Mouse (Mus musculus) mesoderm, embryonic 11.5 days (tissue): Measurements from ENCODE around the gene Ccl6.
A peak's percentile ranks its signal among the peaks of the same experiment; 100 is the strongest.

Experiments used
- DNase-seq: peaks from one replicate; pipeline ENCODE4 v3.0.0-alpha.2; 2012; ENCODE audit warnings: low read depth, low spot score

The Ccl6 gene

DNA sequence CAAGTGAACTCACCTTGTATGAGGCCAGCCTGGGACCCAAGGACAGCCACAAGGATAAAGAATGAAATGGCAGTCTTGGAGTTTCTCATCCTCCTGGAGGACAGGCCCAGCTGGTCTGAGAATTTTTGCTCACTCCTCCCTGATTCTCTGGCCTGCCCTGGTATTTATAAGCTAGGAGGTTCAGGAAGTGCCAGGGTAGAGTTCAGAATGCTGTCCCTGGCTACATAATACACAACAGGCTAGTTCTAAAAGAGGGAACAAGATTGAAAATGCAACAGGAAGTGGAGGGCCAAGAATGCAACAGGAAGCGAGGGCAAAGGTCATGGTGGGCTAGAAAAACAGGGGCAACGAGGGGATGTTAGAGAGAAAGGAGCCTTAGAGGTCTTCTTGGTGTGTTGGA is at the start of gene Ccl6:
Ccl6 (minus strand) TSS at position 235 of the 400 bp plus-strand sequence.
- DNase-seq: no peak

DNA sequence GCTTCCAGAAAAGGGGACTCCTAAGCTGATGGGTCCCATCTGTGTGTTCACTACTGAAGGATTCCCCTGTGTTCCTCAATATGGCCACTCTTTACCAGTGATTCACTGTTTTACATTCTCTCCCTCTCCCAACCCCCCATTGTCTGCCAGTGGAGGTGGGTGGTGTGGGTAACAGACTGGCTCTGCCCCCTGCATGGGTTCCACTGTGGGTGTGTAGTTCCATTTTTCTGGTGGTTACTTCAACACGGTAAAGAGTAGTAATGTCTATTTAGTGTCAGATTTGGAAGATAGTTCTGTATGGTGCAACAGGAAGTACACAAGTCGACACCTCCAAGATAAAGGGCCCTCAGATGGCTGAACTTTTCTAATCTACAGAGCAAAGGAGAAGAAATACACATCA is 48.3 kb upstream of the Ccl6 start:
- DNase-seq: no peak

DNA sequence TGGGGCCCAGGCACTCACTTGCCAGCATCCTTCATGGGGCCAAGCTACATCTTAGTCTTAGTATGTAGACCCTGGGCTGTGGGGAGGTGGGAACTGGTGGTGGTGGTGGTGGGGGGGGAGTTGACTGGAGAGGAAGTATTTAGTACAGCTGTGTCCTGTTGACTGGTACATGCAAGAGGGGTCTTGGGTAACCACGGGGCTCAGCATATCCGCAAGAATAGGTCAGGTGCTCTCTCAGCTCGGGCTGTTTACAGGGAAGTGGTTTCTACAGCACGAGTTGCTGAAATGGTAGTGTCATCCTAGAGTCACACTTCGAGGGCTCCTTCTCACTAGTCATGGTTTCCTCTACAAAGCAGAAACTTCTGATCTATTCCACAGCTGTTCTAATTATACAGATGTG is 47.3 kb upstream of the Ccl6 start:
- no peak for DNase-seq

DNA sequence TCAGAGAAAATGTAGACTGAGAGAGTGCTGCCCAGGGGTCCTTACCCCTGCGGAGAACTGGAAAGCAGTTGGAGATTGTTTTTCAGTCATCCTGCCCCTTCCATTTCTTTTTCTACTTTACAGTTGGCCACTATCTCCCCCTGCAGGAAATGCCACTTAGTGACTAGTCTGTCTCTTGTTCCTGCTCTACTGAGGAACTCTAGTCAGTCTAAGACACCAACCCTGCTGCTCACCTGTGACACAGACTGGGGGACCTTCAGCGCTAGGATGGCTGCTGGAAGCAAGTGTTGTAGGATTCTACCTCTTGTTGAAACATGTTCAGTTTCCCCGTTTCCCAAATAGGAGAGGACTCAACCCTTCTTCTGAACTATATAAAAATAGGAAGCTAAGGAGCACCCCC is 46.6 kb upstream of the Ccl6 start:
- no peak for DNase-seq

DNA sequence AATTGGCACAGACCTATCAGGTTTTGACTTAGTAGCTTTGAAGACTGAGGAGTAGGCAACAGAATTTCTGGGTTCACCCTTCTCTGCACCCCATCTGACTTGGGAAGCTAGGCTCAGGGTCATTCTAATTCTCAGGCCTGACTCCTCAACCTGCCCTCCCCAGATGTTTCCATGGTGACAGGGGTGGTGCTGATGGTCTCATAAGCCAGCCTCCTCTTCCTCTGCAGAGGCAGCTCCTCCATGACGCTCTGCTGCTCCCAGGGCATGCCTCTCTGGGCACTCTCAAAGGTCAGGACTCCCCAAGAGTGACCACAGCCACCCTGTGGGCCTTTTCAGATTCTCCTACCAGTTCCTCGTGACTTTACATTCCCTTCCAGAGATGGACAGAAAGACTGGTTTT is 46.0 kb upstream of the Ccl6 start:
- no peak for DNase-seq

DNA sequence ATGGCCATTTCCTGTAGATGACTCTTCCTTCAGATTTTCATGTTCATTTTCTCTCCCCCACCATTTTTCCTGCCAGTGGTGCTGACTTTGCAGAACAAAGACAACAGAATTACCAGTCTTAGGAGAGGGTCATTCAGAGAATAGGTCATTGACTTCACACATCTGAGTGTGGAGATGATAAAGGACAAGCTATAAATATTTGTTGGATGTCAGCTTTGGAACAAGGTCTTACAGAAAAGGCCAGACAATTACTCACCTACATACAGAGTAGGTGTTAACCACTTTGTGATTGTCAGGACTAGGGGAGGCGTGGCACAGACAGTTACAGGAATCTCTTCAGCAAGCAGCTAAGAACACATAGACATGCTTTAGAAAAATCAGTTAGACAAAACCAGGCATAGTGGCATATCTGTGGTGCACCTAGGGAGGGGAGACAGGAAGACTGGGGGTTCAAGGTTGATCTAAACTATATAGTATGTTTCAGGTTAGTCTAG is 43.9 kb upstream of the Ccl6 start:
- DNase-seq: no peak

DNA sequence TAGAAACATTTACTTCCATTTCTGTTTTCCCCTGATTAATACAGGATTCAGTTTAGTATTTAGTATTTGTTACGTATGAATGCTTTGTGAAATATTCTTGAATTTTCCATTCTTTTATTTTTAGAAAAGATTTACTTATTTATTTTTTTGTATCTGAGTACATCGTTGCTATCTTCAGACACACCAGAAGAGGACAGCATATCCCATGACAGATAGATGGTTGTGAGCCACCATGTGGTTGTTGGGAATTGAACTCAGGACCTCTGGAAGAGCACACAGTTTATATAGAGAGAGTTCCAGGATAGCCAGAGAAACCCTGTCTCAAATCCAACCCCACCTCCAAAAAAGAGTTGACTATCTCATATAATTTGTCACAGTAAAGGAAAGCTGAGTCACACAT is 42.0 kb upstream of the Ccl6 start:
- no peak for DNase-seq

DNA sequence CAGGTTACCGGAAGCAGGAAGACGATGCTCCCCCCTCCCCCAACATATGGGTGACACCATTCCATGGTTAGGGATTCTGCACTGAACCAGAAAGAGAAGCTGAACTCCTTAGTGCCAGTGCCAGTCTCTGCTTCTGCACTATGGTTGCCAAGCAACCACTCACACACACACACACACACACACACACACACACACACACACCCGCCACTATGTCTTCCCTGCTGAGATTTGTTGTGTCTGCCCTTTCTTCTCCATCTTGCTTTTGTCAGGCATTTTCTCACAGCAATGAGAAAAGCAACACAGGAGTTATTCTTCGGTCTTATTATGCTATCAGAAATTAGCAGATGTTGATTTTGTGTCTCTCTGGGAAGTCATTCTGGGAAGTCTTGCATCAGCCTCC is 41.5 kb upstream of the Ccl6 start:
- peak; percentile 6 for DNase-seq

DNA sequence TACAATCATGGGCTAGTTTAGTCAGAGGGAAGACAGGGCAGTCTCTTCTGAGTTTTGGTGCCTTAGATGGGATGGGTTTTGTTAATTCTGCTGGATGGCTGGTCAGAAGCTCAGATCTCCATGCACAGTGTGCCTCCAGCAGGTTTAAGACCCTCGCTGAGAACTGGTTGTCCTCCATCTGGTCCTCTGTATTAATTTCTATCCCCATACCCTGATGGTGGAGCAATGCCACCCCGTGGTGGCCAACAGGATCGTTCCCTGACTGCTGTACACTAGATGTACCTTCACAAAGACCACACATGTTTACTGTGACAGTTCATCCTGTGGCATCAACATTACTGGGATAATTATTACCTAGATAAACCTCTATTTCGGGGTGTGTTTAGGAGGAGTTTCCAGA is 39.9 kb upstream of the Ccl6 start:
- DNase-seq: no peak

DNA sequence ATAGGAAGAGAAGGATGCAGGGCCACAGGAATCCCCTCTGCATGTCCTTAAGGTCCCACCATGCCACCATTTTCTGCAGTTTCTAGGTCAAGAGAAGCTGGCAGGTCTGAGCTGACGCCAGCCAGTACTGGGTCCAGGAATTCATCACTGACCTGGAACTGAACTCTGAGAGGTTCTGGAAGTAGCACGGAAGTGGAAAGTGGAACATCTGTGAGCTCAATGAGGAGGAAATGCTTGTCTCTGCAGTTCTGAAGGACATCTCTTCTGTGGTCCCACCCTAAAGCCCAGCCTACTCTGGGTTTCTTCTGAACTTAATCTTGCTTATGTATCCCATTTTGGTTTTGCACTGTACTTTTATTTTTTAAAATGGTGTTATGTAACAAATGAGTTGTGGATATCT is 38.2 kb upstream of the Ccl6 start:
- no peak for DNase-seq

DNA sequence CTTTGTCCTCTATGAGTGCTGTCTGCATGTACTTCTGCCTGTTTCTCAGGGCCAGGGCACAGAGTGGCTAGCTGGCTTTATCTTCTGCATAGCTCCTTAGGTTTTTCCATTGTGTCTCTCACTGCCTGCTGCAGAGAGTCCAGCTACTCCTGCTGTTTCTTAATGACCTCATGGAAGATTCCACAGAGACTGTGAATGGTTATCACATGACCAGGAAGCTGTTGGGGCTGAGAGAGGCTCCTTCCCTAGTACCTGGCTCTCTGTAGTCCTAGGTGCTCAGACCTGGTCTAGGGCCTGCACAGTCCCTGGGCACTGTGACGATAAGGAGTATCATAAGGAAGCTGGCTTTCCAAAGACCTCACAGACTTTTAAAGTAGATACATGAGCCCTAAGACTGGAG is 37.7 kb upstream of the Ccl6 start:
- no peak for DNase-seq

DNA sequence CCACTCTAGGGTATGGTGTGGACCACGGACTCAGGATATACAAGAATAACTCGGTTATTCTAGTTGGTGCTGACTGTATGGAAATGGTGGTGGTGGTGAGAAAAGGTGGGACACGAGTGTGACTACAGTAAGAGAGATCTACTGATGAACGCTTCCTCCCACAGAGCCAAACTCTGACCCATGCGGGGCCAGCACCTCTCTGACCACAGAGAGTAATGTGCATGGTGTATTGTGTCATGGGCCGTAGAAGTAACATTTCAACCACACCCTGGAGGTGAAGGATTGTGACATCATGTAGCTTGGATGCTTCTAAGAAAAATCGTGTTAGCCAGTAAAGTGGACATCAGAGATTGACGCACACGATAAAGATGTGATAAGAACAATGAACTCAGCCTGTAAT is 35.9 kb upstream of the Ccl6 start:
- no peak for DNase-seq

DNA sequence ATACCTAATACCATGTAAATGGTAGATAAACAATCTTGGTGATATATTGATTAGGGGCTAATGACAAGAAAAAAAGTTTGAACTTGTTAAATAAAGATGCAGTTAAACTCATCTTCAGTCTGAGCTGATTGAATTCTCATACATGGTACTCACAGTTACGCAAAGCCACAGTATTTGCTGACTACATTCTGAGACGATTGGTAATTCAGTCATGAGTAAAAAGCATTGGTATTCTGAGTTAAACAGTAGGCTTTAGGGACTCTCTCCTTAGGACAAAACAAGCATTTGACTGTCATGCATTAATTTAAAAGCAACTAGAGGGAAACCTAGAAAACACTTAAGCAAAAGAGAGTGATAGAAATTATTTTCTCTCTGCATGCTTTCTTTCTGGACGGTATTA is 30.7 kb upstream of the Ccl6 start:
- DNase-seq: no peak

DNA sequence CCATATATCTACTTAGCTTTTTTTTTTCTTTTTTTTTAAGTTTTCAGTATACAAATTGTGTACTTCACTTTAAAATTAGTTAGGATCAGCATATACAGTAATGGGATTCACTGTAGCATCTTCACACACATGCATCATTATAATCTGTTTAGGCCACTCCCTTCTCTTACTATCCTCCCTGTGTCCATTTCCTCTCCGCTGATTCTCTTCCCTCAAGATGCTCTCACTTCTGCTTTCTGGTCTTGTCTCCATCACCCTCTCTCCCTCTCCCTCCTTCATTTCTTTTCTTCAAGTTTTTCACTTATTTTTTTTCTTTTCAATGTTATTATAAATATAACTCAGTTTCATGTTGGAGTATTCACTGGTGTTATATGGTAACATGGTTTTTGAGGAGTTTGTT is 26.1 kb upstream of the Ccl6 start:
- no peak for DNase-seq

DNA sequence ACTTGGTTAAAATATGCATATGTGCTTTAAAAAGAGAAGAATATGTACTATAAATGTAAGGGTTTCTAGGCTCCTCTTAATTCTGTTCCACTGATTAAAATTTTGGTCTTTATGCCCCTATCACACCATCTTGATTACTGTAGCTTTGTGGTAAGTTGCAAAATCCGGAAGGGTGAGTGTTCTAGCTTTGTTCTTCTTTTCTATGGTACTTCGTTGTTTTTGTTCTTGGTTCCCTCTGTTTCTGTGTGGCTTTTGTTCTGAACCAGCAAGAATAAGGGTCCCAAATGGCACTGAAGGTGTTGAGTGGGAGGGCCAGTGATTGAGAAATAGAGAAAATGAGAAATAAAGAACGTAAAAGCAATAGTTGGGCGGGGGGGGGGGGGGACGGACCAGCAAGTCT is 25.4 kb upstream of the Ccl6 start:
- no peak for DNase-seq

DNA sequence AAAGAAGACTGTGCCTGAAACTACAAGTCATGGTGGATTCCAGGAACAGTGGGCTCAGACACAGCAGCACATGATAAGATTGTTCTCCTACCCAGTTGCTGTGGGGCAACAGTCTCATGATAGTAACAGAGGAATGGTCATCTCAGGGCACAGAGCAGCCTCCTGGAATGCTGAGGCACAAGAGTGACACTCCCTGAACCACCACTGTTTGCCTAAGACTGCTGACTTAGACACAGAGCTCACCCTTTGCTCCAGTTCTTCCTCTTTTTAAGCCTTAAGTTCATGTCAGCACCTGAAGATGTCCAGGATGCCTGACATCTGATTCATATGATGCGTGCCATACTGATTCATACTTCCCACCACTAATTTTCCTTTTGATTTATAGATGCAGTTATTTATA is 23.7 kb upstream of the Ccl6 start:
- no peak for DNase-seq

DNA sequence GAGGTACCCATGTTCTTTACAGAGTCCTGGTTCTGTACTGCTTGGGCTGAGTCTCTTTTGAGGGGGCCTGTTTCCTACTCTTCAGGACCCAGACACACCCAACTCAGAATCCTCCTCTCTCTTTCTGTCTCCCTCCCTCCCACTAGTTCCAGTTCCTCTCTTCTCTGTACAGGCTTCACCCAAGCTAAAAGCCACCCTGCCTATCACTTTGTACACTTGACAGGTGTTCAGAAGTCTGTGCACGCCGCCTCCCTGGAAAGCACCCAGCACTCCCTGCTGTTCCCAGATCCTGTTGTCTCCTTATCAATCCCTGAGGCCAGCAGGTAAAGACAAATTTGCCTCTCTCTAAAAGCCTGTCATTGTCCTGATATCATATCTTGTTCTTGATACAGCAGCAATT is 18.0 kb upstream of the Ccl6 start:
- DNase-seq: no peak

DNA sequence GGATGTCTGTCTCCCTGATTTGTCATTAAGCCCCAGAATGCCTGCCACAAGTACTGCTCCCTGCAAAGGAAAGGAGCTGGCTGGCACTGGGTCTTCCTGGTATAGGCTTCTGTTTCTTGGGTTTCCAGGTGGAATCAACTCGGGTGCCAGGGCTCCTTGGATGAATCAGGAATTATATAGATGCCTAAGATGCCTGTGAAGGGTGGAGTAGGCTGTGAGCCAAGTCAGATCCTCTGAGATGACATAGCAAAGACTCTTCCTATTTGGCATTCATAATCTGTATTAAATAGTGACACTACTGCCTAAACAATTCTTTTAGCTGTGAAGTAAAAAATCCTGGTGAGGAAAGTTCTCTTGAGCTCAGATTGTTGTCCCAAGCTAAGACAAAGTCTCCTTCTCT is 13.5 kb upstream of the Ccl6 start:
- DNase-seq: no peak

DNA sequence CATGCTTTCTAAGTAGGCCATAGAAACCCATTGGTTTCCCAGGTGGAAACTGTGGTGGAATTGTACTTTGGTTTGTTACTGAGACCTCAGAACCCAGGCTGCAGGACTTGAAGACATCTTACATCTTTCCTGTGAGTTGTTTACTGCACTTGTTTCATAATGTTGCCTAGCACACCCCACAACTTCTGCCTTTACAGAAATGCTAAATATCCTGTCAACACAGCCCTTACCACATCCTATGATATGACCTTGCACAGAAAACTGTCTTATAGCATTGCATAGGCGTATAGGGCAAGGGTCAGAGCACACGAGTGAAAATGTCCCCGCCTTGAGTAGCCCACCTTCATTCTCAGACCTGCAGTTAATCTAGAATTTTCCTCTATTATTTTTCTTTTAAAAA is 12.6 kb upstream of the Ccl6 start:
- no peak for DNase-seq

DNA sequence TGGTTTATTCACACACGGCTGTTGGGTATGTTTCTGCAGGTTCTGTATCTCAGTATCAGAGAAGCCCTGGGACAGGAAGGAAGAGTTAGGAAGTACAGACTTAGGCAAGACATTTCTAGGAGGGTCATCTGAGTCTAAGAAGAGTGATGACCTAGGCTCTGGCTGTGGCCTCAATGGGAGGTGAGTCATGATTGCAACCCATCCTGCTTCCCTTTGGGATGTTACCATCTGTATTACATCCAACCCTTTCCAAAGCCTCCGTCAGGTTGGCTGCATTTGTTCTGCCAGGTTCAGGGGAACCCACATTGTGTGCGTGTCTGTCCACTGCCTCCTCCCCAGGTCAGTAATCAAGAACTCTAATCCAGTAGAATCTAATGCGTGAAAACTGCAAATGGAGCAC is 11.8 kb upstream of the Ccl6 start:
- no peak for DNase-seq

DNA sequence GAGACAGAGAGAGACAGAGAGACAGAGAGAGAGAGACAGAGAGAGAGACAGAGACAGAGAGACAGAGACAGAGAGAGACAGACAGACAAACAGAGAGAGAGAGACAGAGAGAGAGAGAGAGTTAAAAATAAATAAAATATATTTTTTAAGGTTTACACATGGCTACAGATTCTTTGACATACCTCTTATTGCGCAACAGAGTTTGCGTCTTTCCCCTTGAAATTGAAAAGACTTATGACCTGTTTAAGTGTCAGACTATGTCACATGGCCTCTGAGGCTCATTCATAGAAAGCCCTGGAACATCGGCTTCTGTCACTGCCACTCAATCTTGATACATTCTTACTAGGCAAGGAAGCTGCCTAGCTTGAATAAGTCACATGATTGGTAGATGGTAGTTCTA is 10.5 kb upstream of the Ccl6 start:
- DNase-seq: no peak

DNA sequence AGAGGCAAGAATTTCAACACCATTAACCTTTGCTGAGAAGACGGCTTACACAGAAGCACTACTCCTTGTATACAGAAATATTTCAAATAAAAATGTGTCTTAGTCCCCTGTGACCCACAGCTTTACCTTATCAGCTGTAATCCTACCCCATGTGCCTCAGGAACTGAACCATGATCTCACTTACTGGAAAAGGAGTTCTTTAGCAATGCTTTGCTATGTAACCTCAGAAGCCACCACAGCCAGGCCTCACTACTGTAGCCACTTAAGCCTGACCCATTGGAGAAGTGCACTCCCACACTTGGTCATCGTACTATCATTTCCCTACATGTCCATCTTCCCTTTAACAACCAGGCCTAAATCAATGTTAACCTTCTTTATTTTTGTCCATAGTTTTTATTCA is 7.7 kb upstream of the Ccl6 start:
- no peak for DNase-seq

DNA sequence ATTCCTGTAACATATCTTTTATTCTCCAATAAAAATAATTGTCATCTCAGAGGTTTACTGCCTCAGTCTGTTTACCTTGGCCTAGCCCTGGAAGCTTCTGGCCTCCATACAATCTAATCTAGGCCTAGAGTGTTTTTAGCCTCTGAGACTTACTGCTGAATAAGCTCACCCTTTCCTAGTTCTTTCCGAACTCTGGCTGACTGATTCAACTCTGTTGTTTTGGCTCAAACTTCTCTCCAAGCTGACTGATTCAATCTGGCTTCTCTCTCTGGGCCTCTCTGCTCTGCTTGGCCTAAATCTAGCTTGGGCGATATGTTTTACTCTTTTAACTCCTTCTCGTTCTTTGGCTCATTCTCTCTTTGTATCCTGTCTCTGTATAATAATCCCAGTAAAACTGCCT is 6.1 kb upstream of the Ccl6 start:
- DNase-seq: no peak

DNA sequence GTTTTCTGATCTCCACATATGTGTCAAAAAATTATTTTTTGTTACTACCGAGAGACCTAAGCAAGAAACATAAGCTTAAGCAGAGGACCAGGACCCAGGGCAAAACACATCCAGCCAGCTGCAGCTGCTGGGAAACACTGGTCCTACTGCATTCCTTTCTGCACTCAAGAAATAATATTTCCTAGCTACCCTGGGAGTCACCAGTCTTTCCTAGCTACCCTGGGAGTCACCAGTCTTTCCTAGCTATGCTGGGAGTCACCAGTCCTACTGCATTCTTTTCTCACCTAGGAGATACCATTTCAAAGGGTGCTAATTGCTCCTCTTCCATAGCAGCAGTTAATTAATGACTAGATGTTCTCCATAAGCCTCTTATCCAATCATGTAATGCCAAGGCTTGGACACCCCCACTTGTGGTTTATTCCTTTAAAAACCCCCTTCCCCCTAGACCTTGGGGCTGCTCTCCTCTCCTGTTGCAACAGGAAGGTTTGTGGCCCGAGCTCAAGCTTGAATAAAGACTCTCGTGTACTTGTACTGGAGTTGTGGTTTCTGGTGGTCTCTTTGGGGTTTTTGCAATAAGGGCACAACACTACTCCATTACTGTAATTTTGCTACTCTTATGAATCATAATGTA is 5.4 kb upstream of the Ccl6 start:
- DNase-seq: no peak
